Mouse (Mus musculus): ENCODE measurements around the gene Bcl11b.

- TF ChIP-seq CTCF (IDR thresholded peaks at IDR 0.05; ENCODE audit: low read depth) (no peak), EP300 (optimal IDR thresholded peaks at IDR 0.05) (no peak)
Measured at GRCm38 (mm10) chr12:107921566-107921965, 81.8 kb downstream of the Bcl11b start.

Data from stomach, postnatal 0 days (tissue).